Mouse (Mus musculus): ENCODE measurements around the gene Arvcf. TPM values are rescaled to one million over a fixed set of nuclear protein-coding genes. Genes with fewer than 3 reads are reported as not detected.

Arvcf gene
- total and polyA plus RNA-seq, 3 experiments: 9.1 to 14.5 TPM; not detected in 1

DNA sequence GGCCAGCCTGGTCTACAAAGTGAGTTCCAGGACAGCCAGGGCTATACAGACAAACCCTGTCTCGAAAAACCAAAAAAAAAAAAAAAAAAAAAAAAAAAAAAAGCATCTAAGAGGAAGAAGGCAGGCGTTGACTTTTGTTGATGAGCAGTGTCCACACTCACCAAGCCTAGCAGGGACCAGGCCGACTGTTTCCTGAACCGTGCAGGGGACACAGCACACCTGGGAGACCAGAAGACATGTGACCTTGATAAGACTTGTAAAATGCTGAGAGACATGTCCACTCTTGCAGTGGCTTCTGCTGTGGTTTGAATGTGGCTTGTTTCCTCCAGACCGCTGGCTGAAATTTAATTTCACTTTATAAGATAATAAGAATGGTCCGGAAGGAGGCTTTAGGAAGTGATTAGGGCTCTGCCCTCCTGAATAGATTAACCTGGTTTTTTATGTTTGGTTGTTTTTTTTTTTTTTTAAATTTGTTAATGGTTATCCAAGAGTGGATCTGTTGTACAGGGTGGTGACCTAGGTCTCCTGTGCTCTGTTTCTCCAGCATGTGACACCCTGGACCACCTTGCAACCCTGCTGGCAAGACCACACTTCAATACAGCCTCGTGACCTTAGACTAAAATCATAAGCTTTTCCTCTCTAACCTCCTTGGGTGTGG lies 28.4 kb downstream of the Arvcf start:
- no peaks in the 10 kb centered on the region for H3K9me3 ChIP-seq (replicated peaks; ENCODE audit: insufficient read depth, low read length)
- H3K27me3 ChIP-seq (ENCODE audit: control insufficient read depth in 1 of 2, insufficient read depth in 2 of 2, low read length in 2 of 2): no peaks in the 10 kb centered on the region
- H3K36me3 ChIP-seq (ENCODE audit: control insufficient read depth in 1 of 2, insufficient read depth in 2 of 2, low read length in 2 of 2): peaks cover 0 to 11% of the 10 kb centered on the region in 2 experiments; a peak in 2 of 4 replicates
- TF ChIP-seq MAX (IDR thresholded peaks at IDR 0.05; ENCODE audit: low read length): 0 out of 2 replicates have a peak, but pooled peaks have one; percentile 30
- TF ChIP-seq EP300 (IDR thresholded peaks at IDR 0.05; ENCODE audit: low read depth in 1 of 2, low read length in 2 of 2): peak; percentile 56 to 60
- no peak for TF ChIP-seq RAD21 (IDR thresholded peaks at IDR 0.05; ENCODE audit: low read depth, low read length)
- TF ChIP-seq RCOR1 (IDR thresholded peaks at IDR 0.05; ENCODE audit: low read depth, low read length): no peak
- TF ChIP-seq TAL1 (IDR thresholded peaks at IDR 0.05; ENCODE audit: low read length): 0 out of 2 replicates have a peak, but pooled peaks have one; percentile 15
- TF ChIP-seq SIN3A (IDR thresholded peaks at IDR 0.05; ENCODE audit: low read length): 0 out of 2 replicates have a peak, but pooled peaks have one; percentile 22
- TF ChIP-seq USF1 (IDR thresholded peaks at IDR 0.05; ENCODE audit: low read depth, low read length): 0 out of 2 replicates have a peak, but pooled peaks have one; percentile 42
- 0 out of 2 replicates have a peak, but pooled peaks have one; percentile 16 for TF ChIP-seq ETS1 (IDR thresholded peaks at IDR 0.05; ENCODE audit: low read depth, low read length)
- peak; percentile 83 for TF ChIP-seq ZNF384 (IDR thresholded peaks at IDR 0.05; ENCODE audit: low read depth, low read length)
- H3K79me2 ChIP-seq (ENCODE audit: control insufficient read depth, insufficient read depth, low read length, poor library complexity): no peaks in the 10 kb centered on the region
- H3K27ac ChIP-seq (ENCODE audit: control insufficient read depth, low read depth, low read length): peak overlapping the region; percentile 71
- H3K9ac ChIP-seq (ENCODE audit: control insufficient read depth, low read depth, low read length, poor library complexity, severe bottlenecking): peak overlapping the region; percentile 44
- peak; percentile 44 for DNase-seq (ENCODE audit: low read depth, low spot score)
- H3K4me1 ChIP-seq (ENCODE audit: control insufficient read depth in 1 of 2, insufficient read depth in 2 of 2, low read length in 2 of 2): peaks cover 6 to 14% of the 10 kb centered on the region in 2 experiments; a peak in 3 of 4 replicates
- H3K4me3 ChIP-seq (ENCODE audit: control insufficient read depth in 1 of 2, insufficient read depth in 1 of 2, low read depth in 2 of 2, low read length in 2 of 2): peak overlapping the region; percentile 6 to 30; a peak in 3 of 4 replicates

DNA sequence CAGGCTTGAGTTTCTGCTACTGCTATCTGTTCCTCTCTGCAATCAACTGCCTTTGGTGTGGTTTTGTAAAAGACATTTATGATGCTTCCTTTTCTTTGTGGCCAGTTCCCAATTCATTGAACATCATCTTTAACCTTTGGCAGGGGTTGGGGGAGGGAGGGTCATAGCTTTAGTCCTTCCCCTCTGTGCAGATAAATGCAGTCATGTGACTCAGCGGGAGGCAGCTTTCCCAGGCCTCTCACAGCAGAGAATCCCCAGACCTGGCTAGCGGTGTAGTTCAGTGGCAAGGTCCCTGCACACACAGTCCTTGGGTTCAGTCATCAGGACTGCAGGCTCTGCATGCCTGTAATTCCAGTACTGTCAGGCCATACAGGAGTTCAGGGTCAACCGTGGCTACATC lies 29.2 kb downstream of the Arvcf start:
- peak overlapping the region; percentile 32 for H3K9ac ChIP-seq (ENCODE audit: control insufficient read depth, low read depth, low read length, poor library complexity, severe bottlenecking)
- peak; percentile 71 for DNase-seq (ENCODE audit: low read depth, low spot score)
- H3K79me2 ChIP-seq (ENCODE audit: control insufficient read depth, insufficient read depth, low read length, poor library complexity): no peaks in the 10 kb centered on the region
- H3K9me3 ChIP-seq (replicated peaks; ENCODE audit: insufficient read depth, low read length): no peaks in the 10 kb centered on the region
- H3K36me3 ChIP-seq (ENCODE audit: control insufficient read depth in 1 of 2, insufficient read depth in 2 of 2, low read length in 2 of 2): peaks cover 0 to 11% of the 10 kb centered on the region in 2 experiments; a peak in 2 of 4 replicates
- no peak overlapping the region for H3K4me3 ChIP-seq (ENCODE audit: control insufficient read depth in 1 of 2, insufficient read depth in 1 of 2, low read depth in 2 of 2, low read length in 2 of 2)
- peak overlapping the region; percentile 71 for H3K27ac ChIP-seq (ENCODE audit: control insufficient read depth, low read depth, low read length)
- peaks cover 6 to 14% of the 10 kb centered on the region in 2 experiments; a peak in 3 of 4 replicates for H3K4me1 ChIP-seq (ENCODE audit: control insufficient read depth in 1 of 2, insufficient read depth in 2 of 2, low read length in 2 of 2)
- H3K27me3 ChIP-seq (ENCODE audit: control insufficient read depth in 1 of 2, insufficient read depth in 2 of 2, low read length in 2 of 2): no peaks in the 10 kb centered on the region
- TF ChIP-seq CTCF (IDR thresholded peaks at IDR 0.05 in 2 of 3, conservative IDR thresholded peaks at IDR 0.05 in 1 of 3; ENCODE audit: control insufficient read depth in 1 of 3, insufficient read depth in 1 of 3, low read depth in 2 of 3, low read length in 3 of 3, poor library complexity in 1 of 3, severe bottlenecking in 1 of 3) (no peak), RCOR1 (IDR thresholded peaks at IDR 0.05; ENCODE audit: low read depth, low read length) (no peak), NRF1 (IDR thresholded peaks at IDR 0.05; ENCODE audit: insufficient read depth, low read depth, low read length, poor library complexity, severe bottlenecking) (no peak), ZMIZ1 (IDR thresholded peaks at IDR 0.05; ENCODE audit: low read depth, low read length) (no peak), POLR2A (IDR thresholded peaks at IDR 0.05; ENCODE audit: control insufficient read depth in 1 of 2, insufficient read depth in 1 of 2, low read depth in 1 of 2, low read length in 2 of 2, poor library complexity in 1 of 2) (peak in 1 of 2 experiments; percentile 34; a peak in 1 of 4 replicates), KAT2A (conservative IDR thresholded peaks at IDR 0.05; ENCODE audit: low read depth, low read length) (no peak), MYB (IDR thresholded peaks at IDR 0.05; ENCODE audit: low read depth, low read length) (no peak), HCFC1 (IDR thresholded peaks at IDR 0.05; ENCODE audit: low read depth, low read length) (no peak), EP300 (IDR thresholded peaks at IDR 0.05; ENCODE audit: low read depth in 1 of 2, low read length in 2 of 2) (no peak; a peak in 1 of 4 replicates), ETS1 (IDR thresholded peaks at IDR 0.05; ENCODE audit: low read depth, low read length) (peak; percentile 33; the same call in 1 of the 2 replicates), CHD1 (IDR thresholded peaks at IDR 0.05; ENCODE audit: low read depth, low read length) (no peak), POLR2AphosphoS5 (IDR thresholded peaks at IDR 0.05; ENCODE audit: borderline replicate concordance, low read depth, low read length) (no peak), GATA1 (IDR thresholded peaks at IDR 0.05; ENCODE audit: low read depth, low read length) (peak; percentile 48; the same call in 1 of the 2 replicates), SMC3 (IDR thresholded peaks at IDR 0.05; ENCODE audit: low read depth, low read length) (no peak), BHLHE40 (IDR thresholded peaks at IDR 0.05; ENCODE audit: borderline replicate concordance, low read depth, low read length) (no peak; the same call in 1 of the 2 replicates), MXI1 (IDR thresholded peaks at IDR 0.05; ENCODE audit: low read depth, low read length) (no peak), TBP (IDR thresholded peaks at IDR 0.05; ENCODE audit: low read depth, low read length) (peak; percentile 40; the same call in 1 of the 2 replicates), MAX (IDR thresholded peaks at IDR 0.05; ENCODE audit: low read length) (no peak), TCF12 (IDR thresholded peaks at IDR 0.05; ENCODE audit: low read depth, low read length) (no peak), JUND (IDR thresholded peaks at IDR 0.05; ENCODE audit: low read depth, low read length) (no peak), USF1 (IDR thresholded peaks at IDR 0.05; ENCODE audit: low read depth, low read length) (peak; percentile 95), ZKSCAN1 (IDR thresholded peaks at IDR 0.05; ENCODE audit: low read depth, low read length) (no peak), ELF1 (IDR thresholded peaks at IDR 0.05; ENCODE audit: low read depth, low read length) (no peak), TAL1 (IDR thresholded peaks at IDR 0.05; ENCODE audit: low read length) (no peak), MEF2A (IDR thresholded peaks at IDR 0.05; ENCODE audit: extremely low read depth, insufficient replicate concordance, low read depth, low read length, poor library complexity, severe bottlenecking) (no peak)

All from MEL (cell line).